Mouse (Mus musculus): ENCODE data around the gene Uxs1.

DNA sequence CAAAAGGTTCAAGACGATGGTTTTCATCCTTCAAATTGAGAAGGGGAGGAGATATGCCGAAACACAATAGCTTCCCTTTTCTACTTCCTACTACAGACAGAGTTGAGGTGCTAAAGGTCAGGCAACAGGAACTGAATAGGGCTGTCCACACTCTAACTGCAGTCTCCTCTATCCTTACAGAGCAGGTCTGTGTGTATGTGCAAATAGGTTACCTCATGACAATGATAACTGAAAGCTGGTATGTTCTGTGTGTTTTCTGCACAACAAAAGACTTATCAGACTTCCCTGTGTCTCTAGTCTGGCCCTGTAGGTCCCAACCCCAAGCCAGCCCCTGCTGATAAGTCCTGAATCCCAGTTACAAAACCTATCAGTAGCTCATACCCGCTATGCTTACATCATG, 16.5 kb downstream of the Uxs1 start:
- TF ChIP-seq CTCF (IDR thresholded peaks at IDR 0.05; ENCODE audit: insufficient read depth, low read depth, low read length) (no peak), POLR2A (IDR thresholded peaks at IDR 0.05; ENCODE audit: insufficient read depth, low read depth, low read length) (no peak)

Measured in olfactory bulb, adult 2 months (tissue).